Mouse (Mus musculus): ENCODE measurements around the gene Camkk2. TPM values are rescaled to one million over a fixed set of nuclear protein-coding genes. Genes with fewer than 3 reads are reported as not detected.
A peak's percentile ranks its signal among the peaks of the same experiment; 100 is the strongest.

Camkk2 gene
- polyA plus RNA-seq, 1 experiment from 2014 or later = 69.4 TPM

GRCm38 (mm10) chr5:122700837-122701212, 78.4 kb downstream of the Camkk2 start:
- no peak for ATAC-seq (replicated peaks)
- no peaks in the 10 kb centered on the region for H3K36me3 ChIP-seq (replicated peaks)
- H3K4me2 ChIP-seq = no peak overlapping the region
- H3K9ac ChIP-seq = no peak overlapping the region
- H3K4me1 ChIP-seq = no peaks in the 10 kb centered on the region
- no peaks in the 10 kb centered on the region for H3K27me3 ChIP-seq (replicated peaks)
- WGBS = 79% methylated on average over 5 of the region's 5 CpGs
- no peak overlapping the region for H3K27ac ChIP-seq
- no peaks in the 10 kb centered on the region for H3K9me3 ChIP-seq
- H3K4me3 ChIP-seq = no peak overlapping the region

- no peak for ATAC-seq (replicated peaks)
- 87% methylated on average over 12 of the region's 12 CpGs for WGBS
These were observed 78.9 kb downstream of the Camkk2 start for GRCm38 (mm10) chr5:122700109-122700836.

GRCm38 (mm10) chr5:122698701-122699060, 80.5 kb downstream of the Camkk2 start:
- WGBS = 81% methylated on average over 9 of the region's 9 CpGs
- no peak for ATAC-seq (replicated peaks)

More at GRCm38 (mm10) chr5:122700109-122700836, 78.9 kb downstream of the Camkk2 start:
- Histone ChIP-seq H3K4me3 (no peak overlapping the region), H3K27ac (no peak overlapping the region), H3K4me2 (no peak overlapping the region), H3K9ac (no peak overlapping the region), H3K9me3 (no peaks in the 10 kb centered on the region), H3K4me1 (no peaks in the 10 kb centered on the region), H3K36me3 (replicated peaks) (no peaks in the 10 kb centered on the region), H3K27me3 (replicated peaks) (no peaks in the 10 kb centered on the region)

GRCm38 (mm10) chr5:122698041-122698700, 81.0 kb downstream of the Camkk2 start:
- H3K9ac ChIP-seq = no peak overlapping the region
- H3K27ac ChIP-seq = no peak overlapping the region
- no peak overlapping the region for H3K4me2 ChIP-seq
- H3K4me1 ChIP-seq = peaks cover 4% of the 10 kb centered on the region
- no peaks in the 10 kb centered on the region for H3K27me3 ChIP-seq (replicated peaks)
- H3K4me3 ChIP-seq = no peak overlapping the region
- no peaks in the 10 kb centered on the region for H3K36me3 ChIP-seq (replicated peaks)
- 89% methylated on average over 10 of the region's 10 CpGs for WGBS
- no peak for ATAC-seq (replicated peaks)
- no peaks in the 10 kb centered on the region for H3K9me3 ChIP-seq

More at GRCm38 (mm10) chr5:122698701-122699060, 80.5 kb downstream of the Camkk2 start:
- Histone ChIP-seq H3K4me1 (no peaks in the 10 kb centered on the region), H3K9me3 (no peaks in the 10 kb centered on the region), H3K27me3 (replicated peaks) (no peaks in the 10 kb centered on the region), H3K27ac (no peak overlapping the region), H3K4me2 (no peak overlapping the region), H3K36me3 (replicated peaks) (no peaks in the 10 kb centered on the region), H3K4me3 (no peak overlapping the region), H3K9ac (no peak overlapping the region)

- Histone ChIP-seq H3K4me3 (no peak overlapping the region), H3K9me3 (no peaks in the 10 kb centered on the region), H3K4me1 (peaks cover 4% of the 10 kb centered on the region), H3K9ac (no peak overlapping the region), H3K4me2 (no peak overlapping the region), H3K27ac (no peak overlapping the region), H3K36me3 (replicated peaks) (no peaks in the 10 kb centered on the region), H3K27me3 (replicated peaks) (no peaks in the 10 kb centered on the region)
- 62% methylated on average over 8 of the region's 8 CpGs for WGBS
- ATAC-seq (replicated peaks) = no peak
These were observed 83.7 kb downstream of the Camkk2 start for GRCm38 (mm10) chr5:122695516-122695915.

GRCm38 (mm10) chr5:122693431-122694207, 85.6 kb downstream of the Camkk2 start:
- H3K27ac ChIP-seq = peak overlapping the region; percentile 22; the same call in 1 of the 2 replicates
- H3K4me3 ChIP-seq = no peak overlapping the region
- H3K4me2 ChIP-seq = no peak overlapping the region
- H3K27me3 ChIP-seq (replicated peaks) = no peaks in the 10 kb centered on the region
- no peak for ATAC-seq (replicated peaks)
- no peak overlapping the region for H3K9ac ChIP-seq
- peaks cover 4% of the 10 kb centered on the region for H3K4me1 ChIP-seq
- WGBS = 23% methylated on average over 13 of the region's 13 CpGs
- no peaks in the 10 kb centered on the region for H3K9me3 ChIP-seq
- no peaks in the 10 kb centered on the region for H3K36me3 ChIP-seq (replicated peaks)

GRCm38 (mm10) chr5:122690486-122690885, 88.7 kb downstream of the Camkk2 start:
- ATAC-seq (replicated peaks) = no peak
- Histone ChIP-seq H3K4me2 (no peak overlapping the region), H3K27ac (no peak overlapping the region), H3K27me3 (replicated peaks) (no peaks in the 10 kb centered on the region), H3K9me3 (no peaks in the 10 kb centered on the region), H3K4me3 (no peak overlapping the region), H3K36me3 (replicated peaks) (no peaks in the 10 kb centered on the region), H3K9ac (no peak overlapping the region), H3K4me1 (peaks cover 4% of the 10 kb centered on the region)
- WGBS = 50% methylated on average over 6 of the region's 6 CpGs

GRCm38 (mm10) chr5:122689153-122689552, 90.1 kb downstream of the Camkk2 start:
- Histone ChIP-seq H3K4me2 (no peak overlapping the region), H3K27me3 (replicated peaks) (no peaks in the 10 kb centered on the region), H3K9ac (no peak overlapping the region), H3K4me3 (no peak overlapping the region), H3K36me3 (replicated peaks) (no peaks in the 10 kb centered on the region), H3K27ac (no peak overlapping the region), H3K9me3 (no peaks in the 10 kb centered on the region), H3K4me1 (peaks cover 4% of the 10 kb centered on the region)
- no peak for ATAC-seq (replicated peaks)
- 90% methylated on average over 7 of the region's 7 CpGs for WGBS

- 85% methylated on average over 4 of the region's 4 CpGs for WGBS
- H3K9ac ChIP-seq = no peak overlapping the region
- no peak overlapping the region for H3K4me3 ChIP-seq
- H3K27me3 ChIP-seq (replicated peaks) = no peaks in the 10 kb centered on the region
- no peak overlapping the region for H3K4me2 ChIP-seq
- ATAC-seq (replicated peaks) = no peak
- no peaks in the 10 kb centered on the region for H3K4me1 ChIP-seq
- no peaks in the 10 kb centered on the region for H3K9me3 ChIP-seq
- H3K36me3 ChIP-seq (replicated peaks) = no peaks in the 10 kb centered on the region
- no peak overlapping the region for H3K27ac ChIP-seq
These were observed 91.8 kb downstream of the Camkk2 start for GRCm38 (mm10) chr5:122687391-122687790.

- H3K4me1 ChIP-seq = no peaks in the 10 kb centered on the region
- no peak overlapping the region for H3K9ac ChIP-seq
- ATAC-seq (replicated peaks) = no peak
- no peaks in the 10 kb centered on the region for H3K27me3 ChIP-seq (replicated peaks)
- no peaks in the 10 kb centered on the region for H3K36me3 ChIP-seq (replicated peaks)
- H3K27ac ChIP-seq = no peak overlapping the region
- H3K9me3 ChIP-seq = no peaks in the 10 kb centered on the region
- H3K4me2 ChIP-seq = no peak overlapping the region
- 81% methylated on average over 10 of the region's 10 CpGs for WGBS
- H3K4me3 ChIP-seq = no peak overlapping the region
These were observed 95.3 kb downstream of the Camkk2 start for GRCm38 (mm10) chr5:122683926-122684325.

- Histone ChIP-seq H3K4me2 (no peak overlapping the region), H3K4me1 (no peaks in the 10 kb centered on the region), H3K9ac (no peak overlapping the region), H3K27me3 (replicated peaks) (no peaks in the 10 kb centered on the region), H3K36me3 (replicated peaks) (no peaks in the 10 kb centered on the region), H3K9me3 (no peaks in the 10 kb centered on the region), H3K27ac (no peak overlapping the region), H3K4me3 (no peak overlapping the region)
- WGBS = 83% methylated on average over 12 of the region's 12 CpGs
- no peak for ATAC-seq (replicated peaks)
These were observed 97.9 kb downstream of the Camkk2 start for GRCm38 (mm10) chr5:122681276-122681675.

Measured in midbrain, embryonic 15.5 days (tissue).